Comparison of ENCODE assay signal across 20 mouse cellular contexts in genomic region chr17:64425811-64426210, GRCm38 (mm10).
DNase-seq lines count a peak whose midpoint lies in the region; ATAC-seq and TF ChIP-seq lines count a peak whose summit lies in the region.
"Had no signal": no experiment of that assay in that cellular context is flagged by ENCODE, and none has a peak within 500 bp of the region (broad histone marks: within the 10 kb centered on the region; RNA-seq: fewer than 3 reads in every experiment).

No protein-coding gene starts in this region.

- no peaks in the 10 kb centered on the region for H3K79me2 ChIP-seq in liver, adult 2 months (ENCODE audit: control insufficient read depth, insufficient read depth, low read length)
- no peaks in the 10 kb centered on the region for H3K79me2 ChIP-seq in heart, adult 2 months (replicated peaks; ENCODE audit: control insufficient read depth, insufficient read depth, low read length)

- H3K4me2 ChIP-seq in liver, embryonic 12.5 days: no peak overlapping the region
- H3K4me2 ChIP-seq in lung, embryonic 16.5 days (ENCODE audit: low read depth, low read length): no peak overlapping the region
- H3K4me2 ChIP-seq: embryonic facial prominence, embryonic 15.5 days; heart, embryonic 13.5 days; hindbrain, embryonic 12.5 days had no signal

- H3K27ac ChIP-seq in liver, adult 2 months (replicated peaks; ENCODE audit: insufficient read depth, low read depth, low read length): no peak overlapping the region
- no peak overlapping the region for H3K27ac ChIP-seq in liver, embryonic 12.5 days
- peak overlapping the region; percentile 51; the same call in 1 of the 2 replicates for H3K27ac ChIP-seq in limb, embryonic 10.5 days
- 0 out of 2 replicates have a peak overlapping the region, but pooled peaks have one; percentile 45 for H3K27ac ChIP-seq in lung, embryonic 16.5 days (ENCODE audit: low read length)
- H3K27ac ChIP-seq in heart, adult 2 months: no peak overlapping the region
- H3K27ac ChIP-seq: embryonic facial prominence, embryonic 15.5 days; forebrain, embryonic 10.5 days; gastrocnemius, adult 2 months; heart, embryonic 13.5 days; hindbrain, embryonic 12.5 days had no signal

- WGBS in liver, adult 2 months: 81% methylated on average over 1 of the region's 1 CpGs
- 95% methylated on average over 1 of the region's 1 CpGs for WGBS in liver, embryonic 12.5 days (ENCODE audit: insufficient replicate concordance)
- WGBS in limb, embryonic 10.5 days: 85% methylated on average over 1 of the region's 1 CpGs
- 37% methylated on average over 1 of the region's 1 CpGs for WGBS in lung, embryonic 16.5 days
- 73% methylated on average over 1 of the region's 1 CpGs for WGBS in heart, adult 2 months

- no peak for TF ChIP-seq EP300 in heart, adult 2 months (IDR thresholded peaks at IDR 0.05; ENCODE audit: insufficient read depth, low read depth, low read length)

- no peak for TF ChIP-seq POLR2A in liver, adult 2 months (IDR thresholded peaks at IDR 0.05; ENCODE audit: extremely low read depth, insufficient read depth, low read length)
- TF ChIP-seq POLR2A in heart, adult 2 months (IDR thresholded peaks at IDR 0.05; ENCODE audit: insufficient read depth, low read depth, low read length): no peak

- no peak for TF ChIP-seq CTCF in liver, adult 2 months (IDR thresholded peaks at IDR 0.05; ENCODE audit: low read depth, low read length)
- TF ChIP-seq CTCF in heart, adult 2 months (IDR thresholded peaks at IDR 0.05): no peak

- H3K4me3 ChIP-seq in liver, adult 2 months (ENCODE audit: insufficient read depth, low read depth, low read length): no peak overlapping the region
- no peak overlapping the region for H3K4me3 ChIP-seq in liver, embryonic 12.5 days
- no peak overlapping the region for H3K4me3 ChIP-seq in limb, embryonic 10.5 days
- H3K4me3 ChIP-seq in lung, embryonic 16.5 days (ENCODE audit: low read length): no peak overlapping the region
- no peak overlapping the region for H3K4me3 ChIP-seq in heart, adult 2 months
- H3K4me3 ChIP-seq: embryonic facial prominence, embryonic 15.5 days; erythroblast, embryonic 14.5 days; forebrain, embryonic 10.5 days; gastrocnemius, adult 2 months; heart, embryonic 13.5 days; hindbrain, embryonic 12.5 days had no signal

- no peaks in the 10 kb centered on the region for H3K4me1 ChIP-seq in liver, adult 2 months (ENCODE audit: control insufficient read depth, insufficient read depth, low read length)
- H3K4me1 ChIP-seq in liver, embryonic 12.5 days: no peaks in the 10 kb centered on the region
- peaks cover 23% of the 10 kb centered on the region for H3K4me1 ChIP-seq in limb, embryonic 10.5 days
- no peaks in the 10 kb centered on the region; the same call in 1 of the 2 replicates for H3K4me1 ChIP-seq in lung, embryonic 16.5 days (replicated peaks; ENCODE audit: control insufficient read depth, insufficient read depth, low read length)
- no peaks in the 10 kb centered on the region for H3K4me1 ChIP-seq in heart, adult 2 months (ENCODE audit: control insufficient read depth, insufficient read depth, low read length)
- H3K4me1 ChIP-seq: embryonic facial prominence, embryonic 15.5 days; hindbrain, embryonic 12.5 days had no signal

- no peak overlapping the region for H3K9ac ChIP-seq in liver, adult 2 months (ENCODE audit: low read depth, low read length)
- H3K9ac ChIP-seq in liver, embryonic 12.5 days: no peak overlapping the region
- H3K9ac ChIP-seq in lung, embryonic 16.5 days (ENCODE audit: low read length): no peak overlapping the region
- no peak overlapping the region for H3K9ac ChIP-seq in heart, adult 2 months (ENCODE audit: low read depth, low read length)
- H3K9ac ChIP-seq: embryonic facial prominence, embryonic 15.5 days; heart, embryonic 13.5 days; hindbrain, embryonic 12.5 days had no signal

- no peaks in the 10 kb centered on the region for H3K27me3 ChIP-seq in liver, adult 2 months (ENCODE audit: control insufficient read depth, insufficient read depth, low read length)
- no peaks in the 10 kb centered on the region for H3K27me3 ChIP-seq in liver, embryonic 12.5 days (replicated peaks)
- H3K27me3 ChIP-seq in limb, embryonic 10.5 days (ENCODE audit: low read depth, poor library complexity, severe bottlenecking): no peaks in the 10 kb centered on the region
- no peaks in the 10 kb centered on the region for H3K27me3 ChIP-seq in lung, embryonic 16.5 days (ENCODE audit: control insufficient read depth, insufficient read depth, low read depth, low read length)
- no peaks in the 10 kb centered on the region for H3K27me3 ChIP-seq in heart, adult 2 months (ENCODE audit: control insufficient read depth, insufficient read depth, low read length)
- H3K27me3 ChIP-seq: embryonic facial prominence, embryonic 15.5 days; heart, embryonic 13.5 days; hindbrain, embryonic 12.5 days had no signal

- H3K36me3 ChIP-seq in liver, adult 2 months (ENCODE audit: control insufficient read depth, insufficient read depth, low read length): no peaks in the 10 kb centered on the region
- H3K36me3 ChIP-seq in liver, embryonic 12.5 days: no peaks in the 10 kb centered on the region
- no peaks in the 10 kb centered on the region for H3K36me3 ChIP-seq in limb, embryonic 10.5 days
- no peaks in the 10 kb centered on the region for H3K36me3 ChIP-seq in lung, embryonic 16.5 days (ENCODE audit: control insufficient read depth, insufficient read depth, low read length)
- H3K36me3 ChIP-seq in heart, adult 2 months (ENCODE audit: control insufficient read depth, insufficient read depth, low read length): no peaks in the 10 kb centered on the region
- H3K36me3 ChIP-seq: embryonic facial prominence, embryonic 15.5 days; forebrain, embryonic 10.5 days; heart, embryonic 13.5 days; hindbrain, embryonic 12.5 days had no signal

- ATAC-seq in liver, embryonic 12.5 days: no peak
- ATAC-seq in lung, embryonic 16.5 days (ENCODE audit: low read depth): peak; percentile 94
- ATAC-seq: forebrain, embryonic 14.5 days had no signal

- no peaks in the 10 kb centered on the region for H3K9me3 ChIP-seq in liver, embryonic 12.5 days (replicated peaks)
- no peaks in the 10 kb centered on the region for H3K9me3 ChIP-seq in limb, embryonic 10.5 days (replicated peaks)
- H3K9me3 ChIP-seq in lung, embryonic 16.5 days (ENCODE audit: control insufficient read depth, low read length): no peaks in the 10 kb centered on the region
- H3K9me3 ChIP-seq: embryonic facial prominence, embryonic 15.5 days; forebrain, embryonic 10.5 days; heart, embryonic 13.5 days; hindbrain, embryonic 12.5 days had no signal

- DNase-seq in liver, adult 2 months (ENCODE audit: extremely low read depth, low read depth, low spot score): peak; percentile 3
- no peak for DNase-seq in limb, embryonic 10.5 days (ENCODE audit: low spot score)
- peak; percentile 51 for DNase-seq in lung, postnatal 36 days
- DNase-seq in heart, adult 2 months: no peak
- DNase-seq: adrenal gland, adult 8-10 months; adrenal gland, postnatal 36 days; cerebellum, adult 8-10 months; cerebellum, postnatal 14 days; embryo, embryonic 11 days; gastrocnemius, adult 2 months; gastrocnemius, postnatal 25 days; heart, postnatal 4 days had no signal

- intact Hi-C loops in heart, adult 2 months (cut with DNase I): no loop called here

Comparison
In these comparisons a context has a peak if more than half of its experiments do, and no peak if none do; other contexts are left out.
1. DNase-seq: peak in liver, adult 2 months (single experiment) and lung, postnatal 36 days (single experiment); none in limb, embryonic 10.5 days (single experiment) and heart, adult 2 months (0 of 2).
2. H3K27ac ChIP-seq: peak in limb, embryonic 10.5 days (single experiment) and lung, embryonic 16.5 days (single experiment); none in liver, adult 2 months (single experiment), liver, embryonic 12.5 days (single experiment) and heart, adult 2 months (single experiment).